Mouse (Mus musculus) G1E (cell line): ENCODE results near the gene Suz12. TPM values are rescaled to one million over a fixed set of nuclear protein-coding genes. Genes with fewer than 3 reads are reported as not detected.
A peak's percentile ranks its signal among the peaks of the same experiment; 100 is the strongest.

ENCODE experiments used
- ATAC-seq: 2 replicates; pipeline ENCODE4 v1.8.0; 2016; ENCODE audit warnings: mild to moderate bottlenecking; ENCODE audit not compliant: insufficient number of reproducible peaks, poor library complexity, low FRiP score, severe bottlenecking; ENCODE audit errors: extremely low read depth
- DNase-seq: peaks from one replicate; pipeline ENCODE4 v3.0.0; 2012; ENCODE audit warnings: low spot score
- H3K27me3 ChIP-seq: 2 replicates; pipeline ENCODE4 v1.6.1; 2012; ENCODE audit warnings: mild to moderate bottlenecking, low read length, inconsistent platforms; ENCODE audit not compliant: insufficient read depth
- H3K36me3 ChIP-seq: replicated peaks from 2 replicates; pipeline ENCODE3; 2012; ENCODE audit warnings: mild to moderate bottlenecking, inconsistent platforms
- H3K4me1 ChIP-seq: 2 replicates; pipeline ENCODE4 v1.6.1; 2012; ENCODE audit warnings: low read depth, low read length, inconsistent platforms, mixed read lengths; ENCODE audit not compliant: insufficient read depth
- H3K4me3 ChIP-seq: 2 replicates; pipeline ENCODE4 v1.5.1; 2012; ENCODE audit warnings: low read depth, mild to moderate bottlenecking, inconsistent platforms, low read length, moderate library complexity, mixed read lengths
- H3K9me3 ChIP-seq: replicated peaks from 2 replicates; pipeline ENCODE4 v1.6.1; 2012; ENCODE audit warnings: inconsistent platforms
- CTCF ChIP-seq: IDR thresholded peaks from 2 replicates; pipeline ENCODE4 v1.5.1; 2012; ENCODE audit warnings: low read depth, low read length, inconsistent platforms, mixed read lengths
- GATA1 ChIP-seq: IDR thresholded peaks from 2 replicates; pipeline ENCODE4 v1.6.1; 2012; ENCODE audit warnings: borderline replicate concordance, low read length, inconsistent platforms, mixed read lengths
- GATA2 ChIP-seq: IDR thresholded peaks from 2 replicates; pipeline ENCODE4 v1.6.1; 2012; ENCODE audit warnings: low read depth, low read length, inconsistent platforms, borderline replicate concordance
- POLR2AphosphoS5 ChIP-seq: IDR thresholded peaks from 2 replicates; pipeline ENCODE4 v1.6.1; 2012; ENCODE audit warnings: low read depth, low read length, inconsistent platforms; ENCODE audit not compliant: insufficient replicate concordance
- TAL1 ChIP-seq: conservative IDR thresholded peaks from 2 replicates; pipeline ENCODE4 v1.6.1; 2012; ENCODE audit warnings: low read depth, low read length, inconsistent platforms, mixed read lengths
- polyA plus RNA-seq: library from polyadenylated mRNA; stranded (reverse); fragments of >175 nt; gene quantifications from 2 replicates; pipeline ENCODE4 v1.2.3, GENCODE M21; 2012
- total RNA-seq, 2 experiments: library from RNA; stranded (forward) in 1 of 2; stranded (reverse) in 1 of 2; fragments of 200-1000 nt in 1 of 2; fragments of >200 nt in 1 of 2; fragmentation: Nextera tagmentation in 1 of 2; gene quantifications; 2 replicates each; pipeline ENCODE4 v1.2.3; 2014 to 2017

The Suz12 gene
- total and polyA plus RNA-seq, 3 experiments, result 43.7 to 300 (median 131) TPM

- Histone ChIP-seq H3K27me3 (peaks cover 3% of the 10 kb centered on the region; the same call in 1 of the 2 replicates), H3K4me3 (peak overlapping the region; percentile 81), H3K9me3 (no peaks in the 10 kb centered on the region), H3K36me3 (peaks cover 22% of the 10 kb centered on the region), H3K4me1 (peaks cover 11% of the 10 kb centered on the region)
- DNase-seq (no peak), ATAC-seq (no peak)
- no peak for TF ChIP-seq GATA1
- no peak for TF ChIP-seq POLR2AphosphoS5
- TF ChIP-seq TAL1, result no peak
- TF ChIP-seq CTCF, result no peak
- no peak for TF ChIP-seq GATA2
These were observed 30.1 kb upstream of the Suz12 start for GRCm38 (mm10) chr11:79962877-79963183.

- Histone ChIP-seq H3K4me3 (no peak overlapping the region; the same call in 1 of the 2 replicates), H3K9me3 (no peaks in the 10 kb centered on the region), H3K36me3 (peaks cover 16% of the 10 kb centered on the region), H3K4me1 (peaks cover 11% of the 10 kb centered on the region), H3K27me3 (peaks cover 3% of the 10 kb centered on the region; the same call in 1 of the 2 replicates)
- ATAC-seq (no peak), DNase-seq (no peak)
- TF ChIP-seq CTCF, result no peak
- no peak for TF ChIP-seq POLR2AphosphoS5
These were observed 29.5 kb upstream of the Suz12 start for GRCm38 (mm10) chr11:79963212-79963974.

GRCm38 (mm10) chr11:79965896-79966295 lies 27.0 kb upstream of the Suz12 start:
- no peak for ATAC-seq
- H3K4me3 ChIP-seq, result no peak overlapping the region
- no peaks in the 10 kb centered on the region for H3K36me3 ChIP-seq
- TF ChIP-seq GATA2, result no peak
- TF ChIP-seq POLR2AphosphoS5, result no peak
- TF ChIP-seq TAL1, result no peak
- no peaks in the 10 kb centered on the region for H3K9me3 ChIP-seq
- DNase-seq, result no peak
- H3K27me3 ChIP-seq, result peaks cover 3% of the 10 kb centered on the region; the same call in 1 of the 2 replicates
- peaks cover 8% of the 10 kb centered on the region for H3K4me1 ChIP-seq

GRCm38 (mm10) chr11:79967752-79968151 lies 25.2 kb upstream of the Suz12 start:
- H3K4me3 ChIP-seq, result no peak overlapping the region
- H3K4me1 ChIP-seq, result peaks cover 6% of the 10 kb centered on the region
- no peak for ATAC-seq
- no peaks in the 10 kb centered on the region for H3K36me3 ChIP-seq
- H3K27me3 ChIP-seq, result peaks cover 3% of the 10 kb centered on the region; the same call in 1 of the 2 replicates
- TF ChIP-seq GATA2, result no peak
- TF ChIP-seq GATA1, result no peak
- no peak for TF ChIP-seq TAL1
- no peak for TF ChIP-seq CTCF
- no peak for TF ChIP-seq POLR2AphosphoS5
- H3K9me3 ChIP-seq, result no peaks in the 10 kb centered on the region
- DNase-seq, result no peak

- Histone ChIP-seq H3K4me1 (peaks cover 8% of the 10 kb centered on the region), H3K27me3 (peaks cover 11% of the 10 kb centered on the region), H3K36me3 (no peaks in the 10 kb centered on the region), H3K9me3 (peaks cover 3% of the 10 kb centered on the region; the same call in 1 of the 2 replicates), H3K4me3 (no peak overlapping the region)
- TF ChIP-seq TAL1 (no peak), POLR2AphosphoS5 (no peak), CTCF (no peak), GATA1 (no peak), GATA2 (no peak)
- ATAC-seq (no peak), DNase-seq (no peak)
These were observed 19.8 kb upstream of the Suz12 start for GRCm38 (mm10) chr11:79973133-79973532.

- peaks cover 3% of the 10 kb centered on the region; the same call in 1 of the 2 replicates for H3K9me3 ChIP-seq
- TF ChIP-seq TAL1, result no peak
- TF ChIP-seq GATA2, result no peak
- no peak for TF ChIP-seq GATA1
- TF ChIP-seq POLR2AphosphoS5, result no peak
- TF ChIP-seq CTCF, result no peak
- DNase-seq (no peak), ATAC-seq (no peak)
- peaks cover 8% of the 10 kb centered on the region for H3K4me1 ChIP-seq
- no peaks in the 10 kb centered on the region for H3K36me3 ChIP-seq
- H3K27me3 ChIP-seq, result peaks cover 11% of the 10 kb centered on the region
- H3K4me3 ChIP-seq, result no peak overlapping the region
These were observed 19.1 kb upstream of the Suz12 start for GRCm38 (mm10) chr11:79973626-79974476.
